Mouse (Mus musculus): ENCODE results near the gene Cadm2. TPM values are rescaled to one million over a fixed set of nuclear protein-coding genes. Genes with fewer than 3 reads are reported as not detected.

Cadm2 gene
- polyA plus RNA-seq, 1 experiment: not detected

DNA sequence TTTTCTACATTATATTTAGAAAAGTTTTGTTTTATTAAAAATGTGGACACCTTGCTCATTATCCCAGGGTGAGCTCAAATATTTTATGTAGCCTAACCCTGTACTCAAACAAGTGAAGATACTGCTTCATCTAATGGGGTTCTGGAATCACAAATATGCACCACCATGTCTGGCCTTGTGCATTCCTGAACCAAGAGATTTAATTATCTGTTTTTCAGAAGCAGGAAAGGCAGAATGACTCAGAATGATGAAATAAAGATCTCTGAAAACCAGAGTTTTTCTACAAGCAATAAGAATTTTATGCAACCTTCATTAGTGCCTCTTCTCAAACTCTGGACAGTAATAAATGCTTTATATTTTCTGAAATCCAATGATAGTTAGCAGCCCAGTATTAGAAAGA, 993.2 kb downstream of the Cadm2 start:
- no peaks in the 10 kb centered on the region for H3K27me3 ChIP-seq (replicated peaks)
- H3K36me3 ChIP-seq (replicated peaks; ENCODE audit: low read length): no peaks in the 10 kb centered on the region
- no peak overlapping the region for H3K4me3 ChIP-seq (replicated peaks)
- H3K9me3 ChIP-seq: no peaks in the 10 kb centered on the region
- H3K4me1 ChIP-seq: no peaks in the 10 kb centered on the region
- TF ChIP-seq FLI1 (IDR thresholded peaks at IDR 0.05; ENCODE audit: low read length) (no peak), GATA1 (IDR thresholded peaks at IDR 0.05; ENCODE audit: borderline replicate concordance, low read length) (no peak)

DNA sequence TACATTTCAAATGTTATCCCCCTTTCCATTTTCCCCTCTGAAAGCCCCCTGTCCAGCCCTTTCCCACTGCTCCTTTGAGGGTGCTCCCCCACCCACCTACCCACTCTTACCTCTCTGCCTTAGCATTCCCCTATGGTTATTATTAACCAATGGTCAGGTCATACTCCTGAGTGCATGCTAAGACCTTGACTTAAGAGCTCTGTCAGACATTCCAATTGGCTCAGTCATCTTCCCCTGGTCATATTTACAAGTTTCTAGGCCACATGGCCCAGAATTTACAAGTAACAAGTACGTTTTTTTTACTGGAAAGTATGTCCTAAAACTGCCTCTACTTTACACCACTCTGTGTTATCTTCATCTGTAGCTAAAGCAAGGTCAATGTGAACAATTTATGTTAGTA, 998.3 kb downstream of the Cadm2 start:
- no peak overlapping the region for H3K4me3 ChIP-seq (replicated peaks)
- no peaks in the 10 kb centered on the region for H3K4me1 ChIP-seq
- H3K36me3 ChIP-seq (replicated peaks; ENCODE audit: low read length): no peaks in the 10 kb centered on the region
- no peaks in the 10 kb centered on the region for H3K27me3 ChIP-seq (replicated peaks)
- no peak for TF ChIP-seq FLI1 (IDR thresholded peaks at IDR 0.05; ENCODE audit: low read length)
- no peak for TF ChIP-seq GATA1 (IDR thresholded peaks at IDR 0.05; ENCODE audit: borderline replicate concordance, low read length)
- no peaks in the 10 kb centered on the region for H3K9me3 ChIP-seq

DNA sequence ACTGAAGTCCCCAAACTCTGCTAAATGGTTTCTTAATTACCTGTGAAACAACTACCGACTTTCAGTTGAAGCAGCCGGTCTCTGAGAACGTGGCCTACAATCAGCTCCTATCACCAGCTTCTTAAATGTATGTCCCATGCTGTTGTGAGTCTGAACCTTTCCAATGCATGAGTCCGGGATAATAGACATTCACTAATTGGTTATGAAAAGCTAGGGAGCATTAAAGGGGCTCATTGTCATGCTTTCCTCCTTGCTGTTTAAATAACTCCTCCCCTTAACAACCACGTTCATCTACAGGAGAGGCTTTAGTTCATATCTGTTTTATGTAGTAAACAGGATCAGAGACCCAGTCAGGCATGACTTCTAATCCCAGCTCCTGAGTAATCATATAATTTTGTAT, 1008.1 kb downstream of the Cadm2 start:
- TF ChIP-seq GATA1 (IDR thresholded peaks at IDR 0.05; ENCODE audit: borderline replicate concordance, low read length) (no peak), FLI1 (IDR thresholded peaks at IDR 0.05; ENCODE audit: low read length) (no peak)
- no peaks in the 10 kb centered on the region for H3K9me3 ChIP-seq
- no peaks in the 10 kb centered on the region for H3K36me3 ChIP-seq (replicated peaks; ENCODE audit: low read length)
- H3K4me3 ChIP-seq (replicated peaks): no peak overlapping the region
- H3K27me3 ChIP-seq (replicated peaks): no peaks in the 10 kb centered on the region
- no peaks in the 10 kb centered on the region for H3K4me1 ChIP-seq
